In genomic region chr7:141972831-141973619, GRCm38 (mm10) we compare ENCODE assay signal across 7 mouse cellular contexts. TPM values are rescaled to one million over a fixed set of nuclear protein-coding genes. Genes with fewer than 3 reads are reported as not detected.
DNase-seq lines count a peak whose midpoint lies in the region; ATAC-seq and TF ChIP-seq lines count a peak whose summit lies in the region.

No protein-coding gene starts in this region.

- no peaks in the 10 kb centered on the region for H3K4me1 ChIP-seq in kidney, embryonic 14.5 days (ENCODE audit: control insufficient read depth, insufficient read depth, low read length)
- H3K4me1 ChIP-seq in kidney, embryonic 16.5 days (ENCODE audit: insufficient read depth, low read length) = no peaks in the 10 kb centered on the region
- H3K4me1 ChIP-seq in intestine, postnatal 0 days (replicated peaks; ENCODE audit: control insufficient read depth, insufficient read depth, low read length) = no peaks in the 10 kb centered on the region
- peaks cover 3% of the 10 kb centered on the region; the same call in 1 of the 2 replicates for H3K4me1 ChIP-seq in neural tube, embryonic 11.5 days (ENCODE audit: control insufficient read depth, insufficient read depth, low read length)

- no peaks in the 10 kb centered on the region for H3K9me3 ChIP-seq in kidney, embryonic 14.5 days (ENCODE audit: control insufficient read depth, low read length)
- no peaks in the 10 kb centered on the region for H3K9me3 ChIP-seq in kidney, embryonic 16.5 days (ENCODE audit: low read length)
- no peaks in the 10 kb centered on the region for H3K9me3 ChIP-seq in intestine, postnatal 0 days (ENCODE audit: control insufficient read depth)
- no peaks in the 10 kb centered on the region for H3K9me3 ChIP-seq in neural tube, embryonic 11.5 days (ENCODE audit: control insufficient read depth, low read length)

- peak; percentile 63 for ATAC-seq in kidney, embryonic 14.5 days (ENCODE audit: low FRiP score, low TSS enrichment)
- no peak for ATAC-seq in kidney, embryonic 16.5 days (ENCODE audit: low FRiP score, low TSS enrichment)
- 0 out of 2 replicates have a peak, but pooled peaks have one; percentile 8 for ATAC-seq in intestine, postnatal 0 days
- ATAC-seq in neural tube, embryonic 11.5 days (ENCODE audit: insufficient read depth, low FRiP score, low TSS enrichment) = no peak

- no peak overlapping the region for H3K27ac ChIP-seq in kidney, embryonic 14.5 days (ENCODE audit: low read depth, low read length)
- no peak overlapping the region for H3K27ac ChIP-seq in kidney, embryonic 16.5 days (ENCODE audit: low read length)
- H3K27ac ChIP-seq in intestine, postnatal 0 days (ENCODE audit: low read depth, low read length) = no peak overlapping the region
- no peak overlapping the region for H3K27ac ChIP-seq in neural tube, embryonic 11.5 days (ENCODE audit: low read depth, low read length)

- H3K36me3 ChIP-seq in kidney, embryonic 14.5 days (ENCODE audit: control insufficient read depth, insufficient read depth, low read length) = no peaks in the 10 kb centered on the region
- H3K36me3 ChIP-seq in kidney, embryonic 16.5 days (ENCODE audit: insufficient read depth, low read length) = no peaks in the 10 kb centered on the region
- H3K36me3 ChIP-seq in intestine, postnatal 0 days (ENCODE audit: control insufficient read depth, insufficient read depth) = no peaks in the 10 kb centered on the region
- no peaks in the 10 kb centered on the region for H3K36me3 ChIP-seq in neural tube, embryonic 11.5 days (ENCODE audit: control insufficient read depth, insufficient read depth, low read length)

- no peaks in the 10 kb centered on the region for H3K27me3 ChIP-seq in kidney, embryonic 14.5 days (ENCODE audit: control insufficient read depth, insufficient read depth, low read length)
- no peaks in the 10 kb centered on the region for H3K27me3 ChIP-seq in kidney, embryonic 16.5 days (ENCODE audit: insufficient read depth, low read length)
- no peaks in the 10 kb centered on the region for H3K27me3 ChIP-seq in intestine, postnatal 0 days (replicated peaks; ENCODE audit: control insufficient read depth, insufficient read depth, low read length)
- H3K27me3 ChIP-seq in neural tube, embryonic 11.5 days (ENCODE audit: control insufficient read depth, insufficient read depth, low read length) = no peaks in the 10 kb centered on the region

- H3K9ac ChIP-seq in kidney, embryonic 14.5 days (ENCODE audit: low read depth, low read length) = no peak overlapping the region
- no peak overlapping the region for H3K9ac ChIP-seq in kidney, embryonic 16.5 days (replicated peaks; ENCODE audit: low read length)
- no peak overlapping the region for H3K9ac ChIP-seq in intestine, postnatal 0 days (ENCODE audit: low read depth, low read length)
- no peak overlapping the region for H3K9ac ChIP-seq in neural tube, embryonic 11.5 days (ENCODE audit: low read length)

- 24% methylated on average over 7 of the region's 7 CpGs for WGBS in kidney, embryonic 14.5 days
- 26% methylated on average over 7 of the region's 7 CpGs for WGBS in kidney, embryonic 16.5 days
- 21% methylated on average over 7 of the region's 7 CpGs for WGBS in intestine, postnatal 0 days
- WGBS in neural tube, embryonic 11.5 days = 36% methylated on average over 7 of the region's 7 CpGs

- no peak overlapping the region for H3K4me3 ChIP-seq in kidney, embryonic 14.5 days (ENCODE audit: low read length)
- no peak overlapping the region for H3K4me3 ChIP-seq in kidney, embryonic 16.5 days (ENCODE audit: low read length)
- no peak overlapping the region for H3K4me3 ChIP-seq in intestine, postnatal 0 days (ENCODE audit: low read depth, low read length)
- H3K4me3 ChIP-seq in neural tube, embryonic 11.5 days (ENCODE audit: low read depth, low read length) = no peak overlapping the region

- DNase-seq in Muller cell, postnatal 12 days (ENCODE audit: inconsistent ontology term) = peak; percentile 30
- DNase-seq in cerebellum, postnatal 25 days = peak; percentile 62 to 70
- peak; percentile 59 for DNase-seq in neural tube, embryonic 11.5 days (ENCODE audit: low spot score)
- no peak for DNase-seq in spleen, postnatal 14 days (ENCODE audit: low spot score in 2 of 2)

- H3K4me2 ChIP-seq in kidney, embryonic 14.5 days (replicated peaks; ENCODE audit: low read depth, low read length) = no peak overlapping the region
- no peak overlapping the region for H3K4me2 ChIP-seq in kidney, embryonic 16.5 days (replicated peaks; ENCODE audit: low read depth, low read length)
- no peak overlapping the region for H3K4me2 ChIP-seq in intestine, postnatal 0 days (replicated peaks; ENCODE audit: low read depth)
- H3K4me2 ChIP-seq in neural tube, embryonic 11.5 days (ENCODE audit: low read depth) = no peak overlapping the region

- TF ChIP-seq CTCF in intestine, postnatal 0 days (IDR thresholded peaks at IDR 0.05; ENCODE audit: low read depth) = peak; percentile 52

RNA-seq across cellular contexts. Expression of gene Brsk2, which starts 23.5 kb away (rescaled TPM):
- 0.46 and 0.69 TPM in 2 replicates for polyA plus RNA-seq in kidney, embryonic 14.5 days (2014; fragmentation: Nextera tagmentation; extraction: Ambion mirVana)
- polyA plus RNA-seq in kidney, embryonic 16.5 days (2015; fragmentation: Nextera tagmentation; extraction: Ambion mirVana) = 0.61 and 0.85 TPM in 2 replicates
- polyA plus RNA-seq in intestine, postnatal 0 days (2015; fragmentation: Nextera tagmentation; extraction: Ambion mirVana) = 0.55 and 0.69 TPM in 2 replicates
- 10.4 and 13.7 TPM in 2 replicates for polyA plus RNA-seq in neural tube, embryonic 11.5 days (2014; fragmentation: Nextera tagmentation; extraction: Ambion mirVana)

RNA-seq across cellular contexts. Expression of gene Tollip, which starts 54.7 kb away (rescaled TPM):
- polyA plus RNA-seq in kidney, embryonic 14.5 days (2014; fragmentation: Nextera tagmentation; extraction: Ambion mirVana) = 21.0 and 45.8 TPM in 2 replicates
- 52.6 and 53.3 TPM in 2 replicates for polyA plus RNA-seq in kidney, embryonic 16.5 days (2015; fragmentation: Nextera tagmentation; extraction: Ambion mirVana)
- polyA plus RNA-seq in intestine, postnatal 0 days (2015; fragmentation: Nextera tagmentation; extraction: Ambion mirVana) = 48.6 and 49.1 TPM in 2 replicates
- 70.1 and 74.9 TPM in 2 replicates for polyA plus RNA-seq in neural tube, embryonic 11.5 days (2014; fragmentation: Nextera tagmentation; extraction: Ambion mirVana)

Comparison
In these comparisons a context has a peak if more than half of its experiments do, and no peak if none do; other contexts are left out.
1. ATAC-seq: peak in kidney, embryonic 14.5 days (single experiment) and intestine, postnatal 0 days (single experiment); none in kidney, embryonic 16.5 days (single experiment) and neural tube, embryonic 11.5 days (single experiment).
2. DNase-seq: peak in Muller cell, postnatal 12 days (single experiment), cerebellum, postnatal 25 days (2 of 2) and neural tube, embryonic 11.5 days (single experiment); none in spleen, postnatal 14 days (0 of 2).